Mouse (Mus musculus) spleen, embryonic (tissue): ENCODE results near the gene Upf1.

Source experiments
- CTCF ChIA-PET: fragments of 350-600 bp; sonication (Branson Sonifier 250); formaldehyde crosslinking; loops from one replicate; lab custom pipeline; 2022; lab: Charles Lee

Upf1 gene

GRCm38 (mm10) chr8:70353194-70353817, at the start of gene Upf1:
Upf1 (minus strand) TSS chr8:70353278.
- CTCF ChIA-PET, result no interaction called here

- CTCF ChIA-PET, result no interaction called here
Measured at GRCm38 (mm10) chr8:70397611-70398563, 44.8 kb upstream of the Upf1 start.

- CTCF ChIA-PET, result no interaction called here
Measured at GRCm38 (mm10) chr8:70396184-70396583, 43.1 kb upstream of the Upf1 start.

- CTCF ChIA-PET, result no interaction called here
Measured at GRCm38 (mm10) chr8:70395649-70396048, 42.6 kb upstream of the Upf1 start.

- CTCF ChIA-PET, result no interaction called here
Measured at GRCm38 (mm10) chr8:70394269-70394998, 41.4 kb upstream of the Upf1 start.

GRCm38 (mm10) chr8:70393087-70393486, 40.0 kb upstream of the Upf1 start:
- CTCF ChIA-PET, result interaction anchor here (0.7 kb wide), 1 partner anchor 46 kb away, joined by 3 read pairs; no protein-coding TSS in a partner anchor

- CTCF ChIA-PET, result no interaction called here
Measured at GRCm38 (mm10) chr8:70389678-70390077, 36.6 kb upstream of the Upf1 start.

GRCm38 (mm10) chr8:70383287-70383686, 30.2 kb upstream of the Upf1 start:
- CTCF ChIA-PET, result interaction anchor here (0.6 kb wide), 3 partner anchors 14 to 87 kb away, joined by 3 to 7 read pairs (median 5); no protein-coding TSS in a partner anchor

GRCm38 (mm10) chr8:70380069-70380468, 27.0 kb upstream of the Upf1 start:
- CTCF ChIA-PET, result no interaction called here

- CTCF ChIA-PET, result no interaction called here
Measured at GRCm38 (mm10) chr8:70377049-70377448, 24.0 kb upstream of the Upf1 start.

- CTCF ChIA-PET, result no interaction called here
Measured at GRCm38 (mm10) chr8:70376275-70376741, 23.2 kb upstream of the Upf1 start.

GRCm38 (mm10) chr8:70375212-70375859, 22.3 kb upstream of the Upf1 start:
- CTCF ChIA-PET, result no interaction called here

- CTCF ChIA-PET, result interaction anchor here (0.5 kb wide), 1 partner anchor 1300 kb away, joined by 4 read pairs; no protein-coding TSS in a partner anchor
Measured at GRCm38 (mm10) chr8:70374318-70374927, 21.3 kb upstream of the Upf1 start.

GRCm38 (mm10) chr8:70373397-70374317, 20.6 kb upstream of the Upf1 start, which contains the start of gene Comp:
Comp (plus strand) TSS chr8:70373558.
- CTCF ChIA-PET, result interaction anchor here (0.5 kb wide), 1 partner anchor 74 kb away, joined by 3 read pairs; no protein-coding TSS in a partner anchor

GRCm38 (mm10) chr8:70371951-70372350, 18.9 kb upstream of the Upf1 start:
- CTCF ChIA-PET, result no interaction called here

GRCm38 (mm10) chr8:70370476-70370875, 17.4 kb upstream of the Upf1 start:
- CTCF ChIA-PET, result no interaction called here

GRCm38 (mm10) chr8:70366588-70366987, 13.5 kb upstream of the Upf1 start:
- CTCF ChIA-PET, result no interaction called here

- CTCF ChIA-PET, result no interaction called here
Measured at GRCm38 (mm10) chr8:70364066-70364465, 11.0 kb upstream of the Upf1 start.

GRCm38 (mm10) chr8:70361484-70362032, 8.5 kb upstream of the Upf1 start:
- CTCF ChIA-PET, result no interaction called here
